Mouse (Mus musculus): ENCODE measurements around the gene Hba-a2.

DNA sequence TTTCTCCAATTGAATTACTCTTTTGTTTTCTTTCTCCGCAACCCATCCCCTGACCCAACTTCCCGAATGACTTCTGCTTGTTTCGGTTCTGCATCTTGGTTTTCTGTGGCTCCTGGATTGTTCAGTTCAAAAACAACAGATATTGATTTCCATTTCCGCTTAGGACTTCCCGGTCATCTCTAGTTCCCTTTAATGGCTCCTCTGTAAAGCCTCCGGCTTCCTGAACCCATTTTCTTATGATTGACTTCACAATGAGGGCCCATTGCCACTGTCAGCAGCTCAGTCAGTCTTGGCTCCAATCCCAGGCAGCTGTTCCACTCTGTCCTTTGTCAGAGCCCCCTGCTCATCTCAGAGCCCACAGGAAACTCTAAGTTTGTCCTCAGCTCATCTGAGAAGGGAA lies 34.8 kb downstream of the Hba-a2 start:
- TF ChIP-seq TAL1 (IDR thresholded peaks at IDR 0.05; ENCODE audit: low read length) (no peak), GATA1 (IDR thresholded peaks at IDR 0.05; ENCODE audit: low read length) (no peak)
